Mouse (Mus musculus): Measurements from ENCODE around the gene Shd. TPM values are rescaled to one million over a fixed set of nuclear protein-coding genes. Genes with fewer than 3 reads are reported as not detected.

Gene Shd
- polyA plus RNA-seq, 1 experiment from 2014 or later: 39.1 TPM

- Histone ChIP-seq H3K4me3 (no peak overlapping the region), H3K27ac (replicated peaks) (no peak overlapping the region), H3K9me3 (no peaks in the 10 kb centered on the region), H3K27me3 (replicated peaks; ENCODE audit: low read depth, poor library complexity, severe bottlenecking) (no peaks in the 10 kb centered on the region), H3K4me1 (peaks cover 11% of the 10 kb centered on the region), H3K36me3 (replicated peaks) (peaks cover 95% of the 10 kb centered on the region)
- whole genome bisulfite sequencing: 95% methylated on average over 9 of the region's 9 CpGs
- DNase-seq (ENCODE audit: low spot score): no peak
Measured at GRCm38 (mm10) chr17:56015293-56015692, 45.0 kb downstream of the Shd start.

GRCm38 (mm10) chr17:56016382-56016781 is 46.1 kb downstream of the Shd start:
- no peaks in the 10 kb centered on the region for H3K9me3 ChIP-seq
- 89% methylated on average over 8 of the region's 8 CpGs for WGBS
- H3K27ac ChIP-seq (replicated peaks): no peak overlapping the region
- no peak for DNase-seq (ENCODE audit: low spot score)
- peaks cover 99% of the 10 kb centered on the region for H3K36me3 ChIP-seq (replicated peaks)
- no peak overlapping the region for H3K4me3 ChIP-seq
- H3K4me1 ChIP-seq: 0 out of 2 replicates have a peak, but pooled peaks cover 3% of the 10 kb centered on the region
- H3K27me3 ChIP-seq (replicated peaks; ENCODE audit: low read depth, poor library complexity, severe bottlenecking): no peaks in the 10 kb centered on the region

- no peak for DNase-seq (ENCODE audit: low spot score)
- 0 out of 2 replicates have a peak, but pooled peaks cover under 1% of the 10 kb centered on the region for H3K4me1 ChIP-seq
- peaks cover 98% of the 10 kb centered on the region for H3K36me3 ChIP-seq (replicated peaks)
- H3K27ac ChIP-seq (replicated peaks): no peak overlapping the region
- peak overlapping the region; percentile 5; the same call in 1 of the 2 replicates for H3K4me3 ChIP-seq
- WGBS: 90% methylated on average over 15 of the region's 15 CpGs
- no peaks in the 10 kb centered on the region for H3K27me3 ChIP-seq (replicated peaks; ENCODE audit: low read depth, poor library complexity, severe bottlenecking)
- no peaks in the 10 kb centered on the region for H3K9me3 ChIP-seq
Measured at GRCm38 (mm10) chr17:56016793-56017785, 46.8 kb downstream of the Shd start.

GRCm38 (mm10) chr17:56017848-56018247 is 47.6 kb downstream of the Shd start:
- DNase-seq (ENCODE audit: low spot score): no peak
- WGBS: 91% methylated on average over 7 of the region's 7 CpGs
- peaks cover 99% of the 10 kb centered on the region for H3K36me3 ChIP-seq (replicated peaks)

GRCm38 (mm10) chr17:56018347-56019131 is 48.3 kb downstream of the Shd start:
- no peaks in the 10 kb centered on the region for H3K27me3 ChIP-seq (replicated peaks; ENCODE audit: low read depth, poor library complexity, severe bottlenecking)
- H3K4me3 ChIP-seq: no peak overlapping the region
- H3K9me3 ChIP-seq: no peaks in the 10 kb centered on the region
- WGBS: 79% methylated on average over 20 of the region's 20 CpGs
- no peak overlapping the region for H3K27ac ChIP-seq (replicated peaks)
- peak; percentile 45 for DNase-seq (ENCODE audit: low spot score)
- H3K4me1 ChIP-seq: peaks cover 15% of the 10 kb centered on the region; the same call in 1 of the 2 replicates
- H3K36me3 ChIP-seq (replicated peaks): peaks cover 99% of the 10 kb centered on the region

More at GRCm38 (mm10) chr17:56017848-56018247, 47.6 kb downstream of the Shd start:
- H3K4me1 ChIP-seq: peaks cover 8% of the 10 kb centered on the region; the same call in 1 of the 2 replicates
- H3K9me3 ChIP-seq: no peaks in the 10 kb centered on the region
- 0 out of 2 replicates have a peak overlapping the region, but pooled peaks have one; percentile 5 for H3K4me3 ChIP-seq
- H3K27me3 ChIP-seq (replicated peaks; ENCODE audit: low read depth, poor library complexity, severe bottlenecking): no peaks in the 10 kb centered on the region
- H3K27ac ChIP-seq (replicated peaks): no peak overlapping the region

GRCm38 (mm10) chr17:56020400-56021084 is 50.3 kb downstream of the Shd start:
- Histone ChIP-seq H3K27ac (replicated peaks) (no peak overlapping the region), H3K4me3 (no peak overlapping the region), H3K4me1 (peaks cover 19% of the 10 kb centered on the region; the same call in 1 of the 2 replicates), H3K36me3 (replicated peaks) (peaks cover 97% of the 10 kb centered on the region), H3K27me3 (replicated peaks; ENCODE audit: low read depth, poor library complexity, severe bottlenecking) (no peaks in the 10 kb centered on the region), H3K9me3 (no peaks in the 10 kb centered on the region)
- 94% methylated on average over 6 of the region's 6 CpGs for WGBS
- DNase-seq (ENCODE audit: low spot score): no peak

- Histone ChIP-seq H3K9me3 (no peaks in the 10 kb centered on the region), H3K36me3 (replicated peaks) (peaks cover 95% of the 10 kb centered on the region), H3K4me3 (no peak overlapping the region), H3K27ac (replicated peaks) (no peak overlapping the region), H3K4me1 (peaks cover 19% of the 10 kb centered on the region; the same call in 1 of the 2 replicates), H3K27me3 (replicated peaks; ENCODE audit: low read depth, poor library complexity, severe bottlenecking) (no peaks in the 10 kb centered on the region)
- no peak for DNase-seq (ENCODE audit: low spot score)
- 81% methylated on average over 4 of the region's 4 CpGs for WGBS
Measured at GRCm38 (mm10) chr17:56021161-56021910, 51.1 kb downstream of the Shd start.

GRCm38 (mm10) chr17:56022131-56022988 is 52.1 kb downstream of the Shd start:
- Histone ChIP-seq H3K9me3 (no peaks in the 10 kb centered on the region), H3K27ac (replicated peaks) (no peak overlapping the region), H3K27me3 (replicated peaks; ENCODE audit: low read depth, poor library complexity, severe bottlenecking) (no peaks in the 10 kb centered on the region), H3K4me3 (no peak overlapping the region), H3K36me3 (replicated peaks) (peaks cover 95% of the 10 kb centered on the region), H3K4me1 (peaks cover 23% of the 10 kb centered on the region; the same call in 1 of the 2 replicates)
- DNase-seq (ENCODE audit: low spot score): no peak
- WGBS: 70% methylated on average over 2 of the region's 2 CpGs

- Histone ChIP-seq H3K4me1 (peaks cover 23% of the 10 kb centered on the region; the same call in 1 of the 2 replicates), H3K27ac (replicated peaks) (no peak overlapping the region), H3K9me3 (no peaks in the 10 kb centered on the region), H3K4me3 (no peak overlapping the region), H3K27me3 (replicated peaks; ENCODE audit: low read depth, poor library complexity, severe bottlenecking) (no peaks in the 10 kb centered on the region), H3K36me3 (replicated peaks) (peaks cover 95% of the 10 kb centered on the region)
- DNase-seq (ENCODE audit: low spot score): no peak
- WGBS: 85% methylated on average over 4 of the region's 4 CpGs
Measured at GRCm38 (mm10) chr17:56022989-56023290, 52.7 kb downstream of the Shd start.

- WGBS: 91% methylated on average over 5 of the region's 5 CpGs
- peaks cover 23% of the 10 kb centered on the region; the same call in 1 of the 2 replicates for H3K4me1 ChIP-seq
- H3K27me3 ChIP-seq (replicated peaks; ENCODE audit: low read depth, poor library complexity, severe bottlenecking): no peaks in the 10 kb centered on the region
- no peak for DNase-seq (ENCODE audit: low spot score)
- no peaks in the 10 kb centered on the region for H3K9me3 ChIP-seq
- no peak overlapping the region for H3K4me3 ChIP-seq
- no peak overlapping the region for H3K27ac ChIP-seq (replicated peaks)
- peaks cover 95% of the 10 kb centered on the region for H3K36me3 ChIP-seq (replicated peaks)
Measured at GRCm38 (mm10) chr17:56023386-56023785, 53.1 kb downstream of the Shd start.

- no peak for DNase-seq (ENCODE audit: low spot score)
- WGBS: 75% methylated on average over 2 of the region's 2 CpGs
- Histone ChIP-seq H3K36me3 (replicated peaks) (peaks cover 95% of the 10 kb centered on the region), H3K27me3 (replicated peaks; ENCODE audit: low read depth, poor library complexity, severe bottlenecking) (no peaks in the 10 kb centered on the region), H3K27ac (replicated peaks) (no peak overlapping the region), H3K9me3 (no peaks in the 10 kb centered on the region), H3K4me1 (peaks cover 23% of the 10 kb centered on the region; the same call in 1 of the 2 replicates), H3K4me3 (no peak overlapping the region)
Measured at GRCm38 (mm10) chr17:56024476-56024875, 54.2 kb downstream of the Shd start.
